Mouse (Mus musculus) hindbrain, embryonic 14.5 days (tissue): ENCODE results near the gene Rubcnl. TPM values are rescaled to one million over a fixed set of nuclear protein-coding genes. Genes with fewer than 3 reads are reported as not detected.

Experiments
- ATAC-seq: fragments of 200-750 bp; cut with Nextera tagmentation; 2 replicates; pipeline ENCODE4 v1.8.0; 2017; ENCODE audit warnings: moderate number of reproducible peaks, mild to moderate bottlenecking, moderate TSS enrichment, moderate library complexity; ENCODE audit not compliant: low FRiP score
- DNase-seq: peaks from one replicate; pipeline ENCODE4 v3.0.0-alpha.2; 2015; ENCODE audit warnings: low spot score
- H3K27ac ChIP-seq: fragments of 300-500 bp; sonication (generic); 2 replicates; pipeline ENCODE4 v1.5.1; 2014; ENCODE audit warnings: mild to moderate bottlenecking, moderate library complexity
- H3K27me3 ChIP-seq: fragments of 300-500 bp; sonication (generic); 2 replicates; pipeline ENCODE4 v1.6.1; 2014; ENCODE audit warnings: mild to moderate bottlenecking, low read length, mixed read lengths; ENCODE audit not compliant: control insufficient read depth, insufficient read depth
- H3K36me3 ChIP-seq: fragments of 300-500 bp; sonication (generic); replicated peaks from 2 replicates; pipeline ENCODE4 v1.6.1; 2014; ENCODE audit not compliant: control insufficient read depth, insufficient read depth
- H3K4me1 ChIP-seq: fragments of 300-500 bp; sonication (generic); replicated peaks from 2 replicates; pipeline ENCODE4 v1.6.1; 2014; ENCODE audit warnings: antibody characterized with exemption, low read length, mixed read lengths; ENCODE audit not compliant: control insufficient read depth, insufficient read depth
- H3K4me2 ChIP-seq: fragments of 300-500 bp; sonication (generic); replicated peaks from 2 replicates; pipeline ENCODE4 v1.6.1; 2014; ENCODE audit warnings: mild to moderate bottlenecking, moderate library complexity
- H3K4me3 ChIP-seq: fragments of 300-500 bp; sonication (generic); replicated peaks from 2 replicates; pipeline ENCODE4 v1.5.1; 2014; ENCODE audit warnings: mild to moderate bottlenecking, low read length
- H3K9ac ChIP-seq: fragments of 300-500 bp; sonication (generic); 2 replicates; pipeline ENCODE4 v1.6.1; 2014
- H3K9me3 ChIP-seq: fragments of 300-500 bp; sonication (generic); 2 replicates; pipeline ENCODE4 v1.6.1; 2016; ENCODE audit warnings: low read length; ENCODE audit not compliant: control insufficient read depth
- WGBS: fragments of 180-500 bp; shearing (Covaris S2); extraction: QIAGEN DNeasy Blood & Tissue Kit; methylation state at CpG from one replicate; pipeline ENCODE4 v1.1.7; 2014; 5-methylcytosine and 5-hydroxymethylcytosine counted together
- polyA plus RNA-seq: library from polyadenylated mRNA; unstranded; fragments of >200 nt; fragmentation: Nextera tagmentation; extraction: Ambion mirVana; gene quantifications from 2 replicates; pipeline ENCODE4 v1.2.1, GENCODE M21; 2014

The Rubcnl gene
- polyA plus RNA-seq, 1 experiment from 2014 or later, result 0.27 TPM

- Histone ChIP-seq H3K9ac (no peak overlapping the region), H3K27me3 (0 out of 2 replicates have a peak, but pooled peaks cover 2% of the 10 kb centered on the region), H3K9me3 (no peaks in the 10 kb centered on the region), H3K36me3 (no peaks in the 10 kb centered on the region), H3K4me2 (no peak overlapping the region), H3K4me3 (no peak overlapping the region), H3K4me1 (no peaks in the 10 kb centered on the region), H3K27ac (no peak overlapping the region)
- DNase-seq (no peak), ATAC-seq (no peak)
- 36% methylated on average over 8 of the region's 8 CpGs for WGBS
Measured at GRCm38 (mm10) chr14:75010986-75011655, 4.7 kb upstream of the Rubcnl start.

GRCm38 (mm10) chr14:75016715-75017020, 841 bp downstream of the Rubcnl start:
- no peaks in the 10 kb centered on the region for H3K4me1 ChIP-seq
- no peak for ATAC-seq
- no peak overlapping the region for H3K9ac ChIP-seq
- no peak for DNase-seq
- WGBS, result 78% methylated on average over 9 of the region's 9 CpGs
- H3K9me3 ChIP-seq, result no peaks in the 10 kb centered on the region
- H3K4me3 ChIP-seq, result peak overlapping the region; percentile 41; the same call in 1 of the 2 replicates
- H3K27ac ChIP-seq, result no peak overlapping the region
- H3K27me3 ChIP-seq, result 0 out of 2 replicates have a peak, but pooled peaks cover 6% of the 10 kb centered on the region
- peak overlapping the region; percentile 94 for H3K4me2 ChIP-seq
- no peaks in the 10 kb centered on the region for H3K36me3 ChIP-seq

GRCm38 (mm10) chr14:75017277-75017676, 1.4 kb downstream of the Rubcnl start:
- H3K9me3 ChIP-seq, result no peaks in the 10 kb centered on the region
- no peak overlapping the region for H3K4me2 ChIP-seq
- no peaks in the 10 kb centered on the region for H3K36me3 ChIP-seq
- no peak overlapping the region for H3K9ac ChIP-seq
- ATAC-seq, result no peak
- H3K4me3 ChIP-seq, result no peak overlapping the region
- H3K4me1 ChIP-seq, result no peaks in the 10 kb centered on the region
- WGBS, result 88% methylated on average over 7 of the region's 7 CpGs
- H3K27me3 ChIP-seq, result 0 out of 2 replicates have a peak, but pooled peaks cover 6% of the 10 kb centered on the region
- no peak for DNase-seq
- H3K27ac ChIP-seq, result no peak overlapping the region

- H3K4me1 ChIP-seq, result no peaks in the 10 kb centered on the region
- no peak for DNase-seq
- no peak overlapping the region for H3K27ac ChIP-seq
- H3K4me3 ChIP-seq, result no peak overlapping the region
- no peak overlapping the region for H3K9ac ChIP-seq
- no peak overlapping the region for H3K4me2 ChIP-seq
- 86% methylated on average over 18 of the region's 18 CpGs for WGBS
- ATAC-seq, result no peak
- H3K9me3 ChIP-seq, result no peaks in the 10 kb centered on the region
- H3K27me3 ChIP-seq, result 0 out of 2 replicates have a peak, but pooled peaks cover 6% of the 10 kb centered on the region
- no peaks in the 10 kb centered on the region for H3K36me3 ChIP-seq
Measured at GRCm38 (mm10) chr14:75017877-75018825, 2.3 kb downstream of the Rubcnl start.

GRCm38 (mm10) chr14:75018829-75019228, 3.0 kb downstream of the Rubcnl start:
- WGBS, result 82% methylated on average over 4 of the region's 4 CpGs

GRCm38 (mm10) chr14:75020581-75021253, 4.9 kb downstream of the Rubcnl start:
- DNase-seq (no peak), ATAC-seq (no peak)
- Histone ChIP-seq H3K27me3 (0 out of 2 replicates have a peak, but pooled peaks cover 6% of the 10 kb centered on the region), H3K36me3 (no peaks in the 10 kb centered on the region), H3K4me2 (no peak overlapping the region), H3K4me1 (no peaks in the 10 kb centered on the region), H3K27ac (no peak overlapping the region), H3K9ac (no peak overlapping the region), H3K4me3 (no peak overlapping the region), H3K9me3 (no peaks in the 10 kb centered on the region)
- 89% methylated on average over 12 of the region's 12 CpGs for WGBS

More at GRCm38 (mm10) chr14:75018829-75019228, 3.0 kb downstream of the Rubcnl start:
- Histone ChIP-seq H3K4me1 (no peaks in the 10 kb centered on the region), H3K4me3 (no peak overlapping the region), H3K36me3 (no peaks in the 10 kb centered on the region), H3K9ac (no peak overlapping the region), H3K9me3 (no peaks in the 10 kb centered on the region), H3K27me3 (0 out of 2 replicates have a peak, but pooled peaks cover 6% of the 10 kb centered on the region), H3K27ac (no peak overlapping the region), H3K4me2 (no peak overlapping the region)
- ATAC-seq (no peak), DNase-seq (no peak)

GRCm38 (mm10) chr14:75022522-75022921, 6.7 kb downstream of the Rubcnl start:
- H3K27ac ChIP-seq, result no peak overlapping the region
- no peak overlapping the region for H3K4me3 ChIP-seq
- DNase-seq (no peak), ATAC-seq (no peak)
- no peak overlapping the region for H3K4me2 ChIP-seq
- H3K27me3 ChIP-seq, result no peaks in the 10 kb centered on the region
- no peak overlapping the region for H3K9ac ChIP-seq
- H3K4me1 ChIP-seq, result no peaks in the 10 kb centered on the region
- H3K9me3 ChIP-seq, result no peaks in the 10 kb centered on the region
- no peaks in the 10 kb centered on the region for H3K36me3 ChIP-seq
- 92% methylated on average over 9 of the region's 9 CpGs for WGBS

GRCm38 (mm10) chr14:75024793-75025710, 9.2 kb downstream of the Rubcnl start:
- no peak for ATAC-seq

More at GRCm38 (mm10) chr14:75024793-75025710, 9.2 kb downstream of the Rubcnl start:
- DNase-seq, result no peak
- no peaks in the 10 kb centered on the region for H3K36me3 ChIP-seq
- H3K27ac ChIP-seq, result no peak overlapping the region
- H3K4me1 ChIP-seq, result no peaks in the 10 kb centered on the region
- H3K4me3 ChIP-seq, result no peak overlapping the region
- no peaks in the 10 kb centered on the region for H3K27me3 ChIP-seq
- no peak overlapping the region for H3K4me2 ChIP-seq
- H3K9ac ChIP-seq, result no peak overlapping the region
- 91% methylated on average over 8 of the region's 8 CpGs for WGBS
- no peaks in the 10 kb centered on the region for H3K9me3 ChIP-seq
